Mouse (Mus musculus) retina, postnatal 1 day (tissue): Measurements from ENCODE around the gene Fbp2.
"Not testable (repeated sequence)": the region's sequence is repeated elsewhere in the genome, so short reads cannot be mapped to it uniquely, and the experiment has no call there.

Experiments used
- DNase-seq: peaks from one replicate; pipeline ENCODE4 v3.0.0-alpha.2; 2012

The Fbp2 gene

DNA sequence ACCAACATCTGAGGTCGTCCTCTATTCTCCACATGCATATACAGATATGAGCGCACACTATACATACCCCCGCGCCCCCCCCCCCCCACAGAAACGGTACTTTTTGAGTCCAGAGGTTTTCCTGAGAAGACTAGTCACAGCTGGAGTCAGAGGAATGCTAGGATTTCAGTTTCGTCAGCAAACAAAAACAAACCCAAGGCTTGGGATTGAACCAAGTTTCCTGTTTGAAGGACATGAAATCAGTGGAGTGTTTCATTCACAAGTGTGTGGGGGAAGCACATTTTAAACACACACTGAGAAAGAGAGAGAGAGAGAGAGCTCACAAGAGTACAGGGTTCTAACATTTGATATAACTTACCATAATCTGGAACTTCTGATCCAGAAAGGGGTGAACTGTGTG, 5.5 kb upstream of the Fbp2 start:
- DNase-seq, result no peak

DNA sequence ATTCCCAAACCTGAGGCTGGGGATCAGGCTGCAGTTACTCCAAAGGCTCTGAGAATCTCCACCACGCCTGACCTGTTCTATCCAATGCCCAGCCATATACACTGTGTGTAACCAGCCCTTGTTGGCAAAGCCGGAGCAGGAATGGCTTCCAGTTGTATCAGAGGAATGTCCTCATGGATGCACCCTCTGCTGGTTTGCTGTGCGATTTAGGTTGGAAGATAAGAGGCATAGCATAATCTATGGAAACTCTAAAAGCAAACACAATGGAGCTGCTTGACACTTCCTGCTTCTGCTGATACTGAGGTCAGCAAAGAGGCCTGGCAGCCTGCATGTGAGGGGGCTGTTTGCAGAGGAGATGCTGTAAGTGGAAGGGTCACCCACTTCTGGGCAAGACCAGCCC, 4.7 kb upstream of the Fbp2 start:
- DNase-seq, result no peak

GRCm38 (mm10) chr13:62860068-62860467, 1.8 kb upstream of the Fbp2 start:
- DNase-seq, result no peak

- not testable (repeated sequence) for DNase-seq
Measured at GRCm38 (mm10) chr13:62859251-62859650, 1.0 kb upstream of the Fbp2 start.

- no peak for DNase-seq
Measured at GRCm38 (mm10) chr13:62856850-62857249, 1.4 kb downstream of the Fbp2 start.

GRCm38 (mm10) chr13:62856305-62856675, 1.9 kb downstream of the Fbp2 start:
- DNase-seq, result peak; percentile 92

- no peak for DNase-seq
Measured at GRCm38 (mm10) chr13:62855396-62856304, 2.6 kb downstream of the Fbp2 start.

DNA sequence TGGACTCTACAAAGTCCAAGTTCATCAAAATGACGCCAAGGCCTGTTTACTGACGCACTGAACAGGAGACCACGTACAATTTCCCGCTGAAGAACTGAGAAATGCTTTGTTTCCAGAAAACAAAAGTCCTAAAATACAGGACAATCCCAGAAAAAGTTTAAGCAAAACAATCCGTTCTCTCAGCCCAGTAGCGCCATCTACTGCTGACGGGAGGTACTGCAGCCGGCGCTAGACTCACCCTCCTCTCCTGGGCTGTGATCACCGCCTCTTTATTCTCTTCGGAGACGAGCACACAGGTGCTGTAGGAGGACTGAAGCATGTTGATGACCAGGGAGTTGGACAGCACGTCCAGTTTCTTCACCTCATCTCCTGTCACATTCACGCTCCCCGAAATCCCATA, 3.6 kb downstream of the Fbp2 start:
- peak; percentile 62 for DNase-seq

- DNase-seq, result no peak
Measured at GRCm38 (mm10) chr13:62833341-62833740, 24.9 kb downstream of the Fbp2 start.

- no peak for DNase-seq
Measured at GRCm38 (mm10) chr13:62832239-62832638, 26.0 kb downstream of the Fbp2 start.

GRCm38 (mm10) chr13:62815705-62816104, 42.5 kb downstream of the Fbp2 start:
- DNase-seq, result not testable (repeated sequence)

- DNase-seq, result no peak
Measured at GRCm38 (mm10) chr13:62812713-62813112, 45.5 kb downstream of the Fbp2 start.

- DNase-seq, result not testable (repeated sequence)
Measured at GRCm38 (mm10) chr13:62807981-62808380, 50.2 kb downstream of the Fbp2 start.
